In genomic region chr11:67001717-67002116, GRCm38 (mm10) we compare ENCODE assay signal across 17 mouse cellular contexts. TPM values are rescaled to one million over a fixed set of nuclear protein-coding genes. Genes with fewer than 3 reads are reported as not detected.
DNase-seq lines count a peak whose midpoint lies in the region; ATAC-seq and TF ChIP-seq lines count a peak whose summit lies in the region.
"Had no signal": no experiment of that assay in that cellular context is flagged by ENCODE, and none has a peak within 500 bp of the region (broad histone marks: within the 10 kb centered on the region; RNA-seq: fewer than 3 reads in every experiment).

No protein-coding gene starts in this region.

- no peaks in the 10 kb centered on the region for H3K36me3 ChIP-seq in forebrain, embryonic 11.5 days (ENCODE audit: control insufficient read depth, insufficient read depth, low read length)
- no peaks in the 10 kb centered on the region for H3K36me3 ChIP-seq in hindbrain, embryonic 15.5 days
- no peaks in the 10 kb centered on the region for H3K36me3 ChIP-seq in midbrain, postnatal 0 days (ENCODE audit: insufficient read depth, low read length)
- no peaks in the 10 kb centered on the region for H3K36me3 ChIP-seq in heart, embryonic 12.5 days
- no peaks in the 10 kb centered on the region for H3K36me3 ChIP-seq in intestine, postnatal 0 days (ENCODE audit: control insufficient read depth, insufficient read depth)
- H3K36me3 ChIP-seq: embryonic facial prominence, embryonic 15.5 days had no signal

- peak; percentile 57 for DNase-seq in forebrain, embryonic 11.5 days (ENCODE audit: low spot score)
- DNase-seq in midbrain, postnatal 0 days (ENCODE audit: low spot score), result peak; percentile 50
- no peak for DNase-seq in cerebellum, adult 18-20 months
- no peak for DNase-seq in ovary, postnatal 36 days (ENCODE audit: low spot score)
- DNase-seq: adrenal gland, postnatal 14 days; cerebellum, adult 8-10 months; gastrocnemius, adult 2 months; lung, postnatal 10 days; thymus, postnatal 4 days had no signal

- no peak overlapping the region for H3K4me2 ChIP-seq in forebrain, embryonic 11.5 days (ENCODE audit: low read depth, low read length, severe bottlenecking)
- no peak overlapping the region for H3K4me2 ChIP-seq in hindbrain, embryonic 15.5 days
- no peak overlapping the region for H3K4me2 ChIP-seq in midbrain, postnatal 0 days (ENCODE audit: low read depth, low read length, poor library complexity, severe bottlenecking)
- H3K4me2 ChIP-seq in heart, embryonic 12.5 days, result no peak overlapping the region
- no peak overlapping the region for H3K4me2 ChIP-seq in intestine, postnatal 0 days (replicated peaks; ENCODE audit: low read depth)
- H3K4me2 ChIP-seq: embryonic facial prominence, embryonic 15.5 days had no signal

- no peak overlapping the region for H3K4me3 ChIP-seq in forebrain, embryonic 11.5 days (ENCODE audit: low read depth, low read length)
- H3K4me3 ChIP-seq in hindbrain, embryonic 15.5 days, result no peak overlapping the region
- no peak overlapping the region for H3K4me3 ChIP-seq in midbrain, postnatal 0 days (ENCODE audit: low read depth, low read length)
- H3K4me3 ChIP-seq in heart, embryonic 12.5 days, result no peak overlapping the region
- H3K4me3 ChIP-seq in intestine, postnatal 0 days (ENCODE audit: low read depth, low read length), result no peak overlapping the region
- H3K4me3 ChIP-seq: embryonic facial prominence, embryonic 15.5 days; gastrocnemius, adult 2 months had no signal

- no peaks in the 10 kb centered on the region for H3K9me3 ChIP-seq in forebrain, embryonic 11.5 days (ENCODE audit: control insufficient read depth, low read length)
- H3K9me3 ChIP-seq in hindbrain, embryonic 15.5 days, result no peaks in the 10 kb centered on the region
- no peaks in the 10 kb centered on the region for H3K9me3 ChIP-seq in midbrain, postnatal 0 days (ENCODE audit: low read length)
- H3K9me3 ChIP-seq in heart, embryonic 12.5 days (replicated peaks), result no peaks in the 10 kb centered on the region
- no peaks in the 10 kb centered on the region for H3K9me3 ChIP-seq in intestine, postnatal 0 days (ENCODE audit: control insufficient read depth)
- H3K9me3 ChIP-seq: embryonic facial prominence, embryonic 15.5 days had no signal

- H3K27me3 ChIP-seq in forebrain, embryonic 11.5 days (ENCODE audit: control insufficient read depth, insufficient read depth, low read length), result no peaks in the 10 kb centered on the region
- no peaks in the 10 kb centered on the region for H3K27me3 ChIP-seq in hindbrain, embryonic 15.5 days
- H3K27me3 ChIP-seq in midbrain, postnatal 0 days (ENCODE audit: insufficient read depth, low read length), result no peaks in the 10 kb centered on the region
- H3K27me3 ChIP-seq in heart, embryonic 12.5 days (replicated peaks), result no peaks in the 10 kb centered on the region; the same call in 1 of the 2 replicates
- H3K27me3 ChIP-seq in intestine, postnatal 0 days (replicated peaks; ENCODE audit: control insufficient read depth, insufficient read depth, low read length), result no peaks in the 10 kb centered on the region
- H3K27me3 ChIP-seq: embryonic facial prominence, embryonic 15.5 days had no signal

- ATAC-seq in forebrain, embryonic 11.5 days (replicated peaks; ENCODE audit: low FRiP score), result peak; percentile 70
- no peak for ATAC-seq in hindbrain, embryonic 15.5 days (ENCODE audit: low FRiP score, low read depth)
- ATAC-seq in midbrain, postnatal 0 days (ENCODE audit: low FRiP score), result 0 out of 2 replicates have a peak, but pooled peaks have one; percentile 38
- ATAC-seq in heart, embryonic 12.5 days (ENCODE audit: insufficient number of reproducible peaks, low FRiP score), result no peak
- no peak for ATAC-seq in intestine, postnatal 0 days
- ATAC-seq: intestine, embryonic 16.5 days had no signal

- H3K4me1 ChIP-seq in forebrain, embryonic 11.5 days (replicated peaks; ENCODE audit: control insufficient read depth, insufficient read depth, low read length), result peaks cover 12% of the 10 kb centered on the region; the same call in 1 of the 2 replicates
- H3K4me1 ChIP-seq in hindbrain, embryonic 15.5 days (replicated peaks), result peaks cover 24% of the 10 kb centered on the region
- H3K4me1 ChIP-seq in midbrain, postnatal 0 days (ENCODE audit: insufficient read depth, low read length), result no peaks in the 10 kb centered on the region; the same call in 1 of the 2 replicates
- peaks cover 9% of the 10 kb centered on the region for H3K4me1 ChIP-seq in heart, embryonic 12.5 days (replicated peaks)
- no peaks in the 10 kb centered on the region for H3K4me1 ChIP-seq in intestine, postnatal 0 days (replicated peaks; ENCODE audit: control insufficient read depth, insufficient read depth, low read length)
- H3K4me1 ChIP-seq: embryonic facial prominence, embryonic 15.5 days had no signal

- H3K27ac ChIP-seq in forebrain, embryonic 11.5 days (ENCODE audit: low read depth, low read length), result no peak overlapping the region
- peak overlapping the region; percentile 71 for H3K27ac ChIP-seq in hindbrain, embryonic 15.5 days (replicated peaks)
- H3K27ac ChIP-seq in midbrain, postnatal 0 days (ENCODE audit: low read depth, low read length), result no peak overlapping the region
- no peak overlapping the region for H3K27ac ChIP-seq in heart, embryonic 12.5 days (ENCODE audit: poor library complexity, severe bottlenecking)
- no peak overlapping the region for H3K27ac ChIP-seq in intestine, postnatal 0 days (ENCODE audit: low read depth, low read length)
- H3K27ac ChIP-seq: embryonic facial prominence, embryonic 15.5 days; gastrocnemius, adult 2 months had no signal

- H3K9ac ChIP-seq in forebrain, embryonic 11.5 days (ENCODE audit: low read length), result peak overlapping the region; percentile 39; the same call in 1 of the 2 replicates
- H3K9ac ChIP-seq in hindbrain, embryonic 15.5 days, result no peak overlapping the region
- no peak overlapping the region for H3K9ac ChIP-seq in midbrain, postnatal 0 days (replicated peaks; ENCODE audit: low read length, poor library complexity, severe bottlenecking)
- no peak overlapping the region for H3K9ac ChIP-seq in heart, embryonic 12.5 days
- no peak overlapping the region for H3K9ac ChIP-seq in intestine, postnatal 0 days (ENCODE audit: low read depth, low read length)
- H3K9ac ChIP-seq: embryonic facial prominence, embryonic 15.5 days had no signal

- TF ChIP-seq CTCF in midbrain, postnatal 0 days (IDR thresholded peaks at IDR 0.05), result no peak
- TF ChIP-seq CTCF in intestine, postnatal 0 days (IDR thresholded peaks at IDR 0.05; ENCODE audit: low read depth), result no peak

- 5% methylated on average over 1 of the region's 1 CpGs for WGBS in forebrain, embryonic 11.5 days
- 13% methylated on average over 1 of the region's 1 CpGs for WGBS in hindbrain, embryonic 15.5 days
- WGBS in midbrain, postnatal 0 days, result 9% methylated on average over 1 of the region's 1 CpGs
- WGBS in heart, embryonic 12.5 days, result 69% methylated on average over 1 of the region's 1 CpGs
- WGBS in intestine, postnatal 0 days, result 44% methylated on average over 1 of the region's 1 CpGs

RNA-seq across cellular contexts. Expression of gene Tmem220, which starts 23.2 kb away (rescaled TPM):
- 0.49 and 1.3 TPM in 2 replicates for polyA plus RNA-seq in forebrain, embryonic 11.5 days (2014; fragmentation: Nextera tagmentation; extraction: Ambion mirVana)
- 0.34 and 0.67 TPM in 2 replicates for polyA plus RNA-seq in hindbrain, embryonic 15.5 days (2015; fragmentation: Nextera tagmentation; extraction: Ambion mirVana)
- 0.11 and 0.28 TPM in 2 replicates for total RNA-seq in midbrain, postnatal 0 days (2014; rRNA removed)
- polyA plus RNA-seq in midbrain, postnatal 0 days (2015; fragmentation: Nextera tagmentation; extraction: Ambion mirVana), result 0.50 and 0.93 TPM in 2 replicates
- 1.3 TPM in 2 replicates for polyA plus RNA-seq in heart, embryonic 12.5 days (2016; fragmentation: Nextera tagmentation; extraction: Ambion mirVana)
- polyA plus RNA-seq in intestine, postnatal 0 days (2015; fragmentation: Nextera tagmentation; extraction: Ambion mirVana), result 7.0 and 9.3 TPM in 2 replicates

RNA-seq across cellular contexts. Expression of gene Tmem238l, which starts 45.3 kb away (rescaled TPM):
- polyA plus RNA-seq in forebrain, embryonic 11.5 days (2014; fragmentation: Nextera tagmentation; extraction: Ambion mirVana), result not detected in 2 replicates
- not detected in 2 replicates for polyA plus RNA-seq in hindbrain, embryonic 15.5 days (2015; fragmentation: Nextera tagmentation; extraction: Ambion mirVana)
- not detected in 2 replicates for total RNA-seq in midbrain, postnatal 0 days (2014; rRNA removed)
- not detected in 2 replicates for polyA plus RNA-seq in midbrain, postnatal 0 days (2015; fragmentation: Nextera tagmentation; extraction: Ambion mirVana)
- polyA plus RNA-seq in heart, embryonic 12.5 days (2016; fragmentation: Nextera tagmentation; extraction: Ambion mirVana), result 0.28 TPM in 1 of 2 replicates, not detected in the other
- 10.5 and 11.2 TPM in 2 replicates for polyA plus RNA-seq in intestine, postnatal 0 days (2015; fragmentation: Nextera tagmentation; extraction: Ambion mirVana)
- total RNA-seq: adrenal gland, postnatal 14 days; gastrocnemius, adult 2 months; layer of hippocampus, adult 18-20 months; liver, adult 2 months had no signal
- polyA plus RNA-seq: heart, embryonic 14.5 days; liver, adult 2 months had no signal

RNA-seq across cellular contexts. Expression of gene Adprm, which starts 50.7 kb away (rescaled TPM):
- polyA plus RNA-seq in forebrain, embryonic 11.5 days (2014; fragmentation: Nextera tagmentation; extraction: Ambion mirVana), result 30.7 and 31.9 TPM in 2 replicates
- polyA plus RNA-seq in hindbrain, embryonic 15.5 days (2015; fragmentation: Nextera tagmentation; extraction: Ambion mirVana), result 32.6 and 33.7 TPM in 2 replicates
- total RNA-seq in midbrain, postnatal 0 days (2014; rRNA removed), result 23.7 and 28.6 TPM in 2 replicates
- polyA plus RNA-seq in midbrain, postnatal 0 days (2015; fragmentation: Nextera tagmentation; extraction: Ambion mirVana), result 25.9 and 28.1 TPM in 2 replicates
- 20.1 and 21.2 TPM in 2 replicates for polyA plus RNA-seq in heart, embryonic 12.5 days (2016; fragmentation: Nextera tagmentation; extraction: Ambion mirVana)
- polyA plus RNA-seq in intestine, postnatal 0 days (2015; fragmentation: Nextera tagmentation; extraction: Ambion mirVana), result 26.5 and 26.6 TPM in 2 replicates

RNA-seq across cellular contexts. Expression of gene Sco1, which starts 50.8 kb away (rescaled TPM):
- polyA plus RNA-seq in forebrain, embryonic 11.5 days (2014; fragmentation: Nextera tagmentation; extraction: Ambion mirVana), result 19.7 and 21.9 TPM in 2 replicates
- polyA plus RNA-seq in hindbrain, embryonic 15.5 days (2015; fragmentation: Nextera tagmentation; extraction: Ambion mirVana), result 12.7 and 14.6 TPM in 2 replicates
- total RNA-seq in midbrain, postnatal 0 days (2014; rRNA removed), result 11.2 and 12.4 TPM in 2 replicates
- polyA plus RNA-seq in midbrain, postnatal 0 days (2015; fragmentation: Nextera tagmentation; extraction: Ambion mirVana), result 13.2 and 14.7 TPM in 2 replicates
- 24.3 and 25.8 TPM in 2 replicates for polyA plus RNA-seq in heart, embryonic 12.5 days (2016; fragmentation: Nextera tagmentation; extraction: Ambion mirVana)
- 13.4 and 14.0 TPM in 2 replicates for polyA plus RNA-seq in intestine, postnatal 0 days (2015; fragmentation: Nextera tagmentation; extraction: Ambion mirVana)

Comparison
In these comparisons a context has a peak if more than half of its experiments do, and no peak if none do; other contexts are left out.
1. ATAC-seq: peak in forebrain, embryonic 11.5 days (single experiment) and midbrain, postnatal 0 days (single experiment); none in hindbrain, embryonic 15.5 days (single experiment), heart, embryonic 12.5 days (single experiment) and intestine, postnatal 0 days (single experiment).
2. DNase-seq: peak in forebrain, embryonic 11.5 days (single experiment) and midbrain, postnatal 0 days (single experiment); none in cerebellum, adult 18-20 months (0 of 2) and ovary, postnatal 36 days (single experiment).